Mouse (Mus musculus) limb, embryonic 10.5 days (tissue): Measurements from ENCODE around the gene Cyth3. TPM values are rescaled to one million over a fixed set of nuclear protein-coding genes. Genes with fewer than 3 reads are reported as not detected.

Source experiments
- DNase-seq: peaks from one replicate; pipeline ENCODE4 v3.0.0-alpha.2; 2017; ENCODE audit warnings: low spot score
- H3K27ac ChIP-seq: fragments of 300-500 bp; sonication (generic); 2 replicates; pipeline ENCODE4 v1.5.1; 2016; ENCODE audit warnings: mild to moderate bottlenecking
- H3K27me3 ChIP-seq: fragments of 300-500 bp; sonication (generic); 2 replicates; pipeline ENCODE4 v1.6.1; 2016; ENCODE audit warnings: low read depth, mild to moderate bottlenecking; ENCODE audit not compliant: poor library complexity, severe bottlenecking
- H3K36me3 ChIP-seq: fragments of 300-500 bp; sonication (generic); 2 replicates; pipeline ENCODE4 v1.6.1; 2016; ENCODE audit warnings: mild to moderate bottlenecking, moderate library complexity
- H3K4me1 ChIP-seq: fragments of 300-500 bp; sonication (generic); 2 replicates; pipeline ENCODE4 v1.6.1; 2016
- H3K4me3 ChIP-seq: fragments of 300-500 bp; sonication (generic); 2 replicates; pipeline ENCODE4 v1.5.1; 2016; ENCODE audit warnings: mild to moderate bottlenecking, moderate library complexity
- H3K9me3 ChIP-seq: fragments of 300-500 bp; sonication (generic); replicated peaks from 2 replicates; pipeline ENCODE4 v1.6.1; 2016; ENCODE audit warnings: mild to moderate bottlenecking
- WGBS: fragments of 180-500 bp; shearing (Covaris S2); methylation state at CpG from one replicate; pipeline ENCODE4 v1.1.7; 2016; 5-methylcytosine and 5-hydroxymethylcytosine counted together
- polyA plus RNA-seq: library from polyadenylated mRNA; unstranded; fragments of >200 nt; fragmentation: Nextera tagmentation; extraction: Ambion mirVana; gene quantifications from 2 replicates; pipeline ENCODE4 v1.2.1, GENCODE M21; 2016

Cyth3 gene
- polyA plus RNA-seq, 1 experiment from 2014 or later: 59.2 TPM

DNA sequence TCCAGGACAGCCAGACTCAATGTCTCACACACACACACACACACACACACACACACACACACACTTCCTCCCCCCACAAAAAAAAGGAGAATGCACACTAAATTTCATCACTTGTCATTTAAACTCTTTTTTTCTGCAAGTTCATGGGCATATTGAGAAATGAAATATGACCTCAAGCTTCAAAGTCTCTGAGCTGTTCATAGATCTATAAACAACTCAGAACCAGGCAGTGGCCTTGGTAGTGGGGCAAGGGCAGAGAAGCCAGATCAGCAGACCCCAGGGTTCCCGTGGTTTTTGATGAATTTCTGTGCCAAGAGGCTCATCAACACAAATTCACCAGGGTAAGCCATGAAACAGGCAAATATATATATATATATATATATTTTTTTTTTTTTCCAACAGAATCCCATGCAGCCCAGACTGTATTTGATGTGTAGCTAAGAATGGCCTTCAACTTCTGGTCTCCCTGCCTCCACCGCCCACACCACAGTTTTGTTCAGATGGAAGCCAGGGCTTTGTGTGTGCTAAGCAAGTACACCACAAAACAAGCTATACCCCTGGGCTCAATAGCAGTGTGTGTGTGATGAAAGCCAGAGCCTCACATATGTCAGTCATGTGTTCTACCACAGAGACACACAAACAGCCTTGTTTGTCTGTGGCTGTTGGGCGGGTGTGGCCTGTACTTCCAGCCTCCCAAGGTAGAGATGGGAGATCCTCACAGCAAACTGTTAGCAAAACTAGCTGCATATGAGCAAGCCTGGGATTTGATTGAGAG lies 27.8 kb upstream of the Cyth3 start:
- Histone ChIP-seq H3K36me3 (no peaks in the 10 kb centered on the region), H3K27ac (no peak overlapping the region), H3K4me1 (peaks cover under 1% of the 10 kb centered on the region; the same call in 1 of the 2 replicates), H3K9me3 (no peaks in the 10 kb centered on the region), H3K27me3 (no peaks in the 10 kb centered on the region), H3K4me3 (no peak overlapping the region)
- no peak for DNase-seq
- 85% methylated on average over 3 of the region's 3 CpGs for WGBS

- Histone ChIP-seq H3K4me1 (peaks cover 3% of the 10 kb centered on the region; the same call in 1 of the 2 replicates), H3K4me3 (no peak overlapping the region), H3K27me3 (no peaks in the 10 kb centered on the region), H3K27ac (no peak overlapping the region), H3K9me3 (no peaks in the 10 kb centered on the region), H3K36me3 (no peaks in the 10 kb centered on the region)
- 83% methylated on average over 10 of the region's 10 CpGs for WGBS
- no peak for DNase-seq
Observed at GRCm38 (mm10) chr5:143602051-143602450, 20.2 kb upstream of the Cyth3 start.

GRCm38 (mm10) chr5:143604157-143604774 lies 18.0 kb upstream of the Cyth3 start:
- Histone ChIP-seq H3K27me3 (no peaks in the 10 kb centered on the region), H3K36me3 (no peaks in the 10 kb centered on the region), H3K4me1 (peaks cover 3% of the 10 kb centered on the region; the same call in 1 of the 2 replicates), H3K27ac (no peak overlapping the region), H3K9me3 (no peaks in the 10 kb centered on the region), H3K4me3 (no peak overlapping the region)
- no peak for DNase-seq
- WGBS: 83% methylated on average over 7 of the region's 7 CpGs

- H3K27me3 ChIP-seq: no peaks in the 10 kb centered on the region
- 92% methylated on average over 10 of the region's 10 CpGs for WGBS
- no peaks in the 10 kb centered on the region for H3K9me3 ChIP-seq
- H3K36me3 ChIP-seq: no peaks in the 10 kb centered on the region
- DNase-seq: no peak
- H3K4me3 ChIP-seq: no peak overlapping the region
- peaks cover 14% of the 10 kb centered on the region for H3K4me1 ChIP-seq
- H3K27ac ChIP-seq: no peak overlapping the region
Observed at GRCm38 (mm10) chr5:143606756-143607155, 15.5 kb upstream of the Cyth3 start.

DNA sequence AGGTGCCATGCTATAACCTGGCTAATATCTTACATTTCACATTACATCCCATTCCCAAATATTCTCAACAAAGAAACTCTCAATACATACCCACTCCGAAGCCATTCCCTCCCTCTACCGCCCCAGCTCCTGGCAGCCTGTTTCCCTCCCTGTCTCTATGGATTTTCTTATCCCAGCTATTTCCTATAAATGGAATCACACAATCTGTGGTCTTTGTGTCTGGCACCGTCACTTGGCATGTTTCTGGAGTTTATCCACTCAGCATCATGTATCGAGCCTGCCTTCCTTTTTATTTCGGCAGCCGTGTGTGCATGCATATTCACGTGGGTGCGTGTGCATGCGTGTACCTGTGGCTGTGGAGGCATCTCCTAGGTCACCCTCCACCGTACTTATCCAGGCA lies 14.1 kb upstream of the Cyth3 start:
- Histone ChIP-seq H3K4me3 (no peak overlapping the region), H3K36me3 (no peaks in the 10 kb centered on the region), H3K4me1 (peaks cover 14% of the 10 kb centered on the region), H3K9me3 (no peaks in the 10 kb centered on the region), H3K27ac (no peak overlapping the region), H3K27me3 (no peaks in the 10 kb centered on the region)
- whole genome bisulfite sequencing: 92% methylated on average over 10 of the region's 10 CpGs
- DNase-seq: no peak

GRCm38 (mm10) chr5:143611954-143612353 lies 10.3 kb upstream of the Cyth3 start:
- H3K27ac ChIP-seq: no peak overlapping the region
- WGBS: 83% methylated on average over 7 of the region's 7 CpGs
- H3K36me3 ChIP-seq: no peaks in the 10 kb centered on the region
- peaks cover 16% of the 10 kb centered on the region for H3K4me1 ChIP-seq
- no peak for DNase-seq
- no peaks in the 10 kb centered on the region for H3K27me3 ChIP-seq
- H3K4me3 ChIP-seq: no peak overlapping the region
- no peaks in the 10 kb centered on the region for H3K9me3 ChIP-seq

DNA sequence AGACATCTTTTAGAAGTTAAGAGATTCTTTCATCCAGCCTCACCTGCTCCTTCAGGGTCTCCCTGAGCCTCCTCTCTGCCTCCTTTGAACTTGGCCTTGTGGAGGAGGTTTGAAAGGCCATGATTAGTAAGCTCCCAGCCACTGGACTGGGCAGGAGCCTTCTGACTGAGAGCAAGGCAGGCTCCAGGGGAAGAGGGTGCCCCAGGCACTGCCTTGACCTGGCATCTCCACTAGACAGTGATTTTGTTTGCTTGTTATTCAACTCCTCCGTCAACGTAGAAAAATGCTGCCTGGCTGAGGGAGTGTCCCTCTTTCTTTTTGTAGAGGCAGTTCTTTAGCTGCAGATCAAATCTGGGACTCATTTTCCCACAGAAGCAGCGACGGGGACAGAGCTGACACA lies 9.0 kb upstream of the Cyth3 start:
- Histone ChIP-seq H3K4me1 (peaks cover 27% of the 10 kb centered on the region), H3K27me3 (no peaks in the 10 kb centered on the region), H3K27ac (0 out of 2 replicates have a peak overlapping the region, but pooled peaks have one; percentile 10), H3K9me3 (no peaks in the 10 kb centered on the region), H3K4me3 (no peak overlapping the region), H3K36me3 (no peaks in the 10 kb centered on the region)
- no peak for DNase-seq
- WGBS: 73% methylated on average over 4 of the region's 4 CpGs

DNA sequence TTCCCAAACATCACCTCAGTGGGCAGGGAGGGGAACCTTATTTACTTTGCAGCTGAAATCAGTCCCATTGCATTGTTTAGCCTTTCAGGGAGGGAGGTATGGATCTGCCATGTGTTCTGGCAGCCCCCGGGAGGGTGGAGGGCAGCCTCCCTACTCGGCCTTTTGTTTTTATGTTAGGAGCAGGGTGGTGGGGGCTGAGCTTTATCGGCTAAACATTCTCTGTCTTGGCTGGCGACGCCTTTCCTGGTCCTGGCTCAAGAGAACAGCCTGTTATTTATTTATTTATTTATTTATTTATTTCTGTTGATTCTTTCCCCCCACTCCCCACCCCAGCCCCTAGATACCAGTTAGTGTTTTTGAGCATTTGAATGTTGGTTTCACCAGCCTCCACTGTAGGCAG lies 7.7 kb upstream of the Cyth3 start:
- no peaks in the 10 kb centered on the region for H3K36me3 ChIP-seq
- WGBS: 82% methylated on average over 5 of the region's 5 CpGs
- H3K4me1 ChIP-seq: peaks cover 38% of the 10 kb centered on the region
- DNase-seq: no peak
- no peak overlapping the region for H3K4me3 ChIP-seq
- no peaks in the 10 kb centered on the region for H3K27me3 ChIP-seq
- no peaks in the 10 kb centered on the region for H3K9me3 ChIP-seq
- H3K27ac ChIP-seq: no peak overlapping the region

DNA sequence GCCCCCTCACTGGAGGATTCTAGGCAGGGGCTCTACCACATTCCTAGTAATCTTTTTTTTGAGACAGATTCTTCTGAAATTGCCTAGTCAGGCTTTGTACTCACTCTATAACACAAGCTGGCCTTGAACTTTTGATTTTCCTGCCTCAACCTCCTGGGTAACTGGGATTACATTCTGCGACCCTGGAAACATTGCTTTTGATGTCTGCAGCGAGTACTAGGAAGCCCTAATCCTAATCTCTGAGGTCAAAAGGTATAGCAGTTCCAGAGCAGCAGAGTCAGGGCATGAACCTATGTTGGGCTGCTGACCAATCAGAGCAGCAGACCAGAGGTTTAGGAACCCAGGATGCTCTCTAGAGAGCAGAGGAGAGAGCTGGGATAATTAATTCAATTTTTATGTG lies 6.9 kb upstream of the Cyth3 start:
- whole genome bisulfite sequencing: 88% methylated on average over 2 of the region's 2 CpGs
- no peaks in the 10 kb centered on the region for H3K9me3 ChIP-seq
- H3K36me3 ChIP-seq: no peaks in the 10 kb centered on the region
- H3K4me1 ChIP-seq: peaks cover 31% of the 10 kb centered on the region
- H3K4me3 ChIP-seq: no peak overlapping the region
- no peak for DNase-seq
- no peaks in the 10 kb centered on the region for H3K27me3 ChIP-seq
- no peak overlapping the region for H3K27ac ChIP-seq

DNA sequence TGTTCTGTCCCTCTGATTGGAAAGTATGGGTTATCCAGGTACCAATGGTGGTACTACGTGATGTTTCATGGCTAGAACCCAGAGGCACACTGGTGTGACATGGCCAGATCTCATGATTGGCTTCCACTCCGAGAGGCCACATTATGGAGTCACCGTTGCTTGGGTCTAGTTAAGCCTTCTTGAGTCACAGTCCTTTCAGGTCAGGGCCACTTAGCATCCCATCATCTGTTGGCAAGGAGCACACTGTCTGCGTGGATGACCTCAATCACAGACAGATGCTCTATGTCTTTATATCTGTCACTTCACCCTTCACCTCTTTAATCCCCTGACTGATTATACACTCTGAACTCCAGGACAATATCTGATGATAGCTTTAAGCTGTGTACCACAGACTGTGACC lies 6.1 kb upstream of the Cyth3 start:
- Histone ChIP-seq H3K4me1 (peaks cover 36% of the 10 kb centered on the region), H3K27ac (no peak overlapping the region), H3K9me3 (no peaks in the 10 kb centered on the region), H3K4me3 (no peak overlapping the region), H3K27me3 (no peaks in the 10 kb centered on the region), H3K36me3 (no peaks in the 10 kb centered on the region)
- 85% methylated on average over 4 of the region's 4 CpGs for WGBS
- DNase-seq: no peak

DNA sequence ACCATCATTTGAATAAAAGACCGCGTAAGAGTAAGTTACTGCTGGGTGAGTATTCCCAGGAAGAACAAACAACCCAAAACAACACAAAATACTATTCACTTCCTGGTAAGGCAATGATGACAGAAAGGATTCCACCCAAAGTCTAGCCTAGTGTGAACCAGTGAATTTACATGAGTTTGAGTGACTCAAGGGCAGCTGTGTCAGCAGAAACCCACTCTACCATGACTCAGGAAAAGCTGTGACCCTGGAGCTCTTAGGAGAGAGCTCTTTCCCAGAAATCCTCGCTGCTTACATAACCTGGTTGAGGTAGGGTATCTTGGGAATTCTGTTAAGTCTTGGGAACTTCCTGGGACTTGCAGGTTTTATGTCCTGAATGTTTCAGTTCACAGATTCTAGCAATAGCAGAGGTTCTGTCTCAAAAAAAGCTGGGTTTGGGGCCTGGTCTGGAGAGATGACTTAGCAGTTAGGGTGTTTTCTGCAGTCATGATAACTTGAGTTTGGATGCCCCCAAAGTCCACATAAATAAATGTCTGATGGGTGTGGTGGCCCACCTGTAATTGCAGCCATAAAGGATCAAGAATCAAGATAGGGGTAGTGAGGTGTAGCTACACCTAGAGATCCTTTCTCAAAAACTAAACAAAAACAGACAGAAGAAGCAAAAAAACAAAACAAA lies 5.5 kb upstream of the Cyth3 start:
- no peaks in the 10 kb centered on the region for H3K27me3 ChIP-seq
- peak overlapping the region; percentile 75 for H3K27ac ChIP-seq

GRCm38 (mm10) chr5:143617487-143618209 lies 4.6 kb upstream of the Cyth3 start:
- Histone ChIP-seq H3K4me3 (peak overlapping the region; percentile 14; the same call in 1 of the 2 replicates), H3K27ac (peak overlapping the region; percentile 75), H3K27me3 (no peaks in the 10 kb centered on the region), H3K9me3 (no peaks in the 10 kb centered on the region), H3K4me1 (peaks cover 52% of the 10 kb centered on the region), H3K36me3 (no peaks in the 10 kb centered on the region)
- WGBS: 23% methylated on average over 10 of the region's 10 CpGs
- DNase-seq: peak; percentile 80

More for the DNA sequence above, 5.5 kb upstream of the Cyth3 start:
- 90% methylated on average over 3 of the region's 3 CpGs for WGBS
- H3K4me1 ChIP-seq: peaks cover 43% of the 10 kb centered on the region
- no peaks in the 10 kb centered on the region for H3K36me3 ChIP-seq
- no peaks in the 10 kb centered on the region for H3K9me3 ChIP-seq
- no peak overlapping the region for H3K4me3 ChIP-seq
- DNase-seq: no peak
